Mouse (Mus musculus) brain, embryonic 14.5 days (tissue): Measurements from ENCODE around the gene Nt5c2.

Source experiments
- CTCF ChIP-seq: fragments of 200-500 bp; IDR thresholded peaks from 2 replicates; pipeline ENCODE4 v1.5.1; 2012; ENCODE audit warnings: inconsistent platforms, mild to moderate bottlenecking, moderate library complexity, borderline replicate concordance; ENCODE audit not compliant: insufficient read depth, insufficient read length; ENCODE audit errors: extremely low read depth
- POLR2A ChIP-seq: fragments of 200-500 bp; IDR thresholded peaks from 2 replicates; pipeline ENCODE4 v1.6.1; 2012; ENCODE audit warnings: mild to moderate bottlenecking, inconsistent platforms, borderline replicate concordance; ENCODE audit not compliant: poor library complexity, insufficient read depth, insufficient read length, severe bottlenecking; ENCODE audit errors: extremely low read depth

GRCm38 (mm10) chr19:46937173-46937572 is 77.8 kb downstream of the Nt5c2 start:
- TF ChIP-seq CTCF (no peak), POLR2A (no peak)
